Mouse (Mus musculus) embryonic facial prominence, embryonic 14.5 days (tissue): ENCODE results near the gene Gsc. TPM values are rescaled to one million over a fixed set of nuclear protein-coding genes. Genes with fewer than 3 reads are reported as not detected.

Experiments used
- ATAC-seq: fragments of 200-750 bp; cut with Nextera tagmentation; 2 replicates; pipeline ENCODE4 v1.8.0; 2017; ENCODE audit warnings: low read depth, moderate number of reproducible peaks, moderate TSS enrichment
- DNase-seq: peaks from one replicate; pipeline ENCODE4 v3.0.0-alpha.2; 2015; ENCODE audit warnings: low spot score
- H3K27ac ChIP-seq: fragments of 300-500 bp; sonication (generic); replicated peaks from 2 replicates; pipeline ENCODE4 v1.5.1; 2014; ENCODE audit warnings: low read depth, mild to moderate bottlenecking, low read length, moderate library complexity
- H3K27me3 ChIP-seq: fragments of 300-500 bp; sonication (generic); replicated peaks from 2 replicates; pipeline ENCODE4 v1.6.1; 2014; ENCODE audit warnings: low read length; ENCODE audit not compliant: control insufficient read depth, insufficient read depth
- H3K36me3 ChIP-seq: fragments of 300-500 bp; sonication (generic); 2 replicates; pipeline ENCODE4 v1.6.1; 2014; ENCODE audit warnings: low read length, mixed read lengths; ENCODE audit not compliant: control insufficient read depth, insufficient read depth
- H3K4me1 ChIP-seq: fragments of 300-500 bp; sonication (generic); 2 replicates; pipeline ENCODE4 v1.6.1; 2014; ENCODE audit warnings: antibody characterized with exemption, low read length; ENCODE audit not compliant: control insufficient read depth, insufficient read depth
- H3K4me2 ChIP-seq: fragments of 300-500 bp; sonication (generic); 2 replicates; pipeline ENCODE4 v1.6.1; 2014; ENCODE audit warnings: low read depth, mild to moderate bottlenecking, low read length, moderate library complexity, mixed read lengths
- H3K4me3 ChIP-seq: fragments of 300-500 bp; sonication (generic); 2 replicates; pipeline ENCODE4 v1.5.1; 2014; ENCODE audit warnings: low read depth, mild to moderate bottlenecking, low read length
- H3K9ac ChIP-seq: fragments of 300-500 bp; sonication (generic); 2 replicates; pipeline ENCODE4 v1.6.1; 2014; ENCODE audit warnings: low read depth, mild to moderate bottlenecking, low read length, moderate library complexity, mixed read lengths
- H3K9me3 ChIP-seq: fragments of 300-500 bp; sonication (generic); 2 replicates; pipeline ENCODE4 v1.6.1; 2016; ENCODE audit warnings: low read length; ENCODE audit not compliant: control insufficient read depth
- WGBS: fragments of 180-500 bp; shearing (Covaris S2); extraction: QIAGEN DNeasy Blood & Tissue Kit; methylation state at CpG from one replicate; pipeline ENCODE4 v1.1.7; 2014; 5-methylcytosine and 5-hydroxymethylcytosine counted together
- polyA plus RNA-seq: library from polyadenylated mRNA; unstranded; fragments of >200 nt; fragmentation: Nextera tagmentation; extraction: Ambion mirVana; gene quantifications from 2 replicates; pipeline ENCODE4 v1.2.1, GENCODE M21; 2014

The Gsc gene
- polyA plus RNA-seq, 1 experiment from 2014 or later: 12.5 TPM

GRCm38 (mm10) chr12:104470646-104471045 lies 2.5 kb downstream of the Gsc start:
- DNase-seq (no peak), ATAC-seq (no peak)
- Histone ChIP-seq H3K36me3 (no peaks in the 10 kb centered on the region), H3K4me2 (peak overlapping the region; percentile 84), H3K4me3 (peak overlapping the region; percentile 75), H3K27me3 (peaks cover 60% of the 10 kb centered on the region), H3K4me1 (no peaks in the 10 kb centered on the region), H3K9ac (peak overlapping the region; percentile 86), H3K9me3 (no peaks in the 10 kb centered on the region), H3K27ac (peak overlapping the region; percentile 13; the same call in 1 of the 2 replicates)
- WGBS: 42% methylated on average over 6 of the region's 6 CpGs

DNA sequence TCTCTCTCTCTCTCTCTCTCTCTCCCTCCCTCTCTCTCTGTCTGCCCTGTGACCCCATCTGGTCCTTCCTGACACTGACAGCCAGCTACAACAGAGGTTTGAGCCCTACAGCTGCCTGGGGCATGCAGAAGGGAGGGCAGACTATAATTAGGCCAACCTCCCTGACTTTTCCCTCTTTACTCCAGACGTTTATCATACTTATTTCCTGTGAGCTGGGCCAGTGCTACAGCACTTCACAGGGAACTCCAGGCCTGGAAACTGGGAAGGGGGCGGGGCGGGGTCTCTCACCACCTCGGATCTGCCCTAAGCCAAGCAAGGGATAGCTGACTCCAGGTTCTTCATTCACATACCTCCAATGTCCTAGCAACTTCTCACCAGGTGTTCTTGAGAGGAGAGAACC lies 4.3 kb downstream of the Gsc start:
- Histone ChIP-seq H3K36me3 (no peaks in the 10 kb centered on the region), H3K9ac (peak overlapping the region; percentile 86; the same call in 1 of the 2 replicates), H3K9me3 (no peaks in the 10 kb centered on the region), H3K27me3 (peaks cover 48% of the 10 kb centered on the region), H3K27ac (no peak overlapping the region), H3K4me2 (peak overlapping the region; percentile 84), H3K4me3 (0 out of 2 replicates have a peak overlapping the region, but pooled peaks have one; percentile 1), H3K4me1 (no peaks in the 10 kb centered on the region)
- DNase-seq: no peak
- 1% methylated on average over 4 of the region's 4 CpGs for WGBS
- no peak for ATAC-seq

- Histone ChIP-seq H3K4me2 (peak overlapping the region; percentile 6; the same call in 1 of the 2 replicates), H3K9ac (no peak overlapping the region), H3K4me3 (no peak overlapping the region), H3K9me3 (no peaks in the 10 kb centered on the region), H3K27me3 (peaks cover 37% of the 10 kb centered on the region), H3K4me1 (no peaks in the 10 kb centered on the region), H3K27ac (no peak overlapping the region), H3K36me3 (no peaks in the 10 kb centered on the region)
- 30% methylated on average over 6 of the region's 6 CpGs for WGBS
- no peak for ATAC-seq
- no peak for DNase-seq
Measured at GRCm38 (mm10) chr12:104467372-104467771, 5.8 kb downstream of the Gsc start.

DNA sequence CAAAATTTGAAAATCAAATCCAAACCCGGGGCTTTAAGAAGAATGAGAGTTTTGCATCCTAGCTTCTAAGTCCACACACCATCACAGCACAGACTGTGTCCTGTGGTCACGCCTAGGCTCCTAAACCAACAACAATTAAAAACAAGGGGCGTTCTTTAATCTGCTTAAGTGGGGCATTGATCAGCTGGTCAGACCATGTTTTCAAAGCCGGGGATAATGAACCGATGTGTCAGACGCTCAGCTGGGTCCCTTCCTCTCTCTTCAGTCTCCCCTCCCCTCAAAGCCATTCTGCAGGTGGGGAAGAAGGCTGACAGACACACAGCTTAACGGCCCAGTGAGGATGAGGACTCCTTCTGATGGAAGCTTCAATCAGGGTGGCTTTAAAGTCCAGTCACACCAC lies 6.2 kb downstream of the Gsc start:
- peaks cover 33% of the 10 kb centered on the region for H3K27me3 ChIP-seq
- no peaks in the 10 kb centered on the region for H3K36me3 ChIP-seq
- H3K4me2 ChIP-seq: no peak overlapping the region
- no peak overlapping the region for H3K9ac ChIP-seq
- no peaks in the 10 kb centered on the region for H3K9me3 ChIP-seq
- no peak overlapping the region for H3K4me3 ChIP-seq
- 28% methylated on average over 7 of the region's 7 CpGs for WGBS
- DNase-seq (no peak), ATAC-seq (no peak)
- no peak overlapping the region for H3K27ac ChIP-seq
- 0 out of 2 replicates have a peak, but pooled peaks cover under 1% of the 10 kb centered on the region for H3K4me1 ChIP-seq

GRCm38 (mm10) chr12:104461372-104461771 lies 11.8 kb downstream of the Gsc start:
- Histone ChIP-seq H3K27me3 (peaks cover 4% of the 10 kb centered on the region; the same call in 1 of the 2 replicates), H3K4me3 (no peak overlapping the region), H3K4me1 (peaks cover 9% of the 10 kb centered on the region), H3K36me3 (no peaks in the 10 kb centered on the region), H3K9ac (peak overlapping the region; percentile 17; the same call in 1 of the 2 replicates), H3K27ac (no peak overlapping the region), H3K4me2 (no peak overlapping the region), H3K9me3 (no peaks in the 10 kb centered on the region)
- no peak; the same call in 1 of the 2 replicates for ATAC-seq
- peak; percentile 16 for DNase-seq
- WGBS: 22% methylated on average over 8 of the region's 8 CpGs

DNA sequence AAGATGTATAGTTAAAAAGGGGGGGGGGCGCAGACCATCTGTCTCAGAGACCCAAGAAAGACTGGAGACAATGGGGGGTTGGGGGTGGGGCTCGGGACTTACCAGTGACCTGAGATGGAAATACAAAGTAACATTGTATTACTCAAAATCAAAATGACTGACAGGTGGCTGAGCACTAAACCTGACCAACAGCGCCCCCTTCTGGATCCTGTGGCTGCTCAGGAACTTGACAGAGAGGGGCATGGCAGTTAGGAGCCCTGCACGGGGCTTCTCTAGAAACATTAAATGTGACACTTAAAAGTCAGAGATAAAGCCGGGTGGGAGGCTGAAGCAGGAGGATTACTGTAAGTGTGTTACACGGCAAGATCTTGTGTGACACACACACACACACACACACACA lies 13.8 kb downstream of the Gsc start:
- DNase-seq: no peak
- H3K27me3 ChIP-seq: no peaks in the 10 kb centered on the region; the same call in 1 of the 2 replicates
- WGBS: 69% methylated on average over 6 of the region's 6 CpGs

GRCm38 (mm10) chr12:104453002-104453401 lies 20.1 kb downstream of the Gsc start:
- Histone ChIP-seq H3K4me1 (peaks cover 6% of the 10 kb centered on the region; the same call in 1 of the 2 replicates), H3K4me2 (no peak overlapping the region), H3K27ac (no peak overlapping the region), H3K9me3 (no peaks in the 10 kb centered on the region), H3K4me3 (no peak overlapping the region), H3K27me3 (no peaks in the 10 kb centered on the region), H3K36me3 (no peaks in the 10 kb centered on the region), H3K9ac (no peak overlapping the region)
- 15% methylated on average over 1 of the region's 1 CpGs for WGBS
- no peak for ATAC-seq
- DNase-seq: no peak

More for the DNA sequence above, 13.8 kb downstream of the Gsc start:
- Histone ChIP-seq H3K36me3 (no peaks in the 10 kb centered on the region), H3K9me3 (no peaks in the 10 kb centered on the region), H3K4me2 (no peak overlapping the region), H3K4me1 (peaks cover 9% of the 10 kb centered on the region), H3K4me3 (no peak overlapping the region), H3K9ac (no peak overlapping the region), H3K27ac (no peak overlapping the region)
- no peak for ATAC-seq

DNA sequence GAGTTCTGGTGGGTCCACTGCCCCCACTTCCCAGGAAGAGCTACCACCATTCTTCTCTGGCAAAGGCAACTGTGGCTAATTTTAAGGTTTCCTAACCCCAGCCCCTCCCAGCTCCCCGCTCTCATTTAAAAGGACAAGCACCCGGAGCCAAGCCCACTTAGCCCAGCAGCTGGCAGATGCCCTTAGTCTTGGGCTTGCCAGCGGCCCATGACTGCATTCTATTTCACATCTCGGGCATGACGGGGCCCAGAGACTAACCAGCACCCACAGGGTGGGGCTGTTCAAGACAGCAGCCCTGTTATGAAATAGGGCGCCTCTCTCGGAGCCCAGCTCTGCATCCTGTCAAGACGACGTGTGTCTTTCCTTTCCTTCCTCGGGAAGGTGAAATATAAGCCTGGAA lies 22.9 kb downstream of the Gsc start:
- no peaks in the 10 kb centered on the region for H3K36me3 ChIP-seq
- DNase-seq: peak; percentile 78
- H3K9ac ChIP-seq: no peak overlapping the region
- peaks cover 6% of the 10 kb centered on the region; the same call in 1 of the 2 replicates for H3K4me1 ChIP-seq
- 56% methylated on average over 10 of the region's 10 CpGs for whole genome bisulfite sequencing
- H3K4me2 ChIP-seq: no peak overlapping the region
- H3K27ac ChIP-seq: no peak overlapping the region
- no peaks in the 10 kb centered on the region for H3K27me3 ChIP-seq
- no peaks in the 10 kb centered on the region for H3K9me3 ChIP-seq
- ATAC-seq: 0 out of 2 replicates have a peak, but pooled peaks have one; percentile 37
- H3K4me3 ChIP-seq: no peak overlapping the region

- no peak for DNase-seq
Measured at GRCm38 (mm10) chr12:104448099-104448498, 25.0 kb downstream of the Gsc start.

More at GRCm38 (mm10) chr12:104448099-104448498, 25.0 kb downstream of the Gsc start:
- Histone ChIP-seq H3K27me3 (no peaks in the 10 kb centered on the region), H3K36me3 (no peaks in the 10 kb centered on the region), H3K4me3 (no peak overlapping the region), H3K4me1 (peaks cover 6% of the 10 kb centered on the region; the same call in 1 of the 2 replicates), H3K9ac (no peak overlapping the region), H3K9me3 (no peaks in the 10 kb centered on the region), H3K4me2 (no peak overlapping the region), H3K27ac (no peak overlapping the region)
- 32% methylated on average over 13 of the region's 13 CpGs for WGBS
- ATAC-seq: no peak
